Mouse (Mus musculus) spleen, adult 2 months (tissue): ENCODE measurements around the gene Alkbh6. TPM values are rescaled to one million over a fixed set of nuclear protein-coding genes. Genes with fewer than 3 reads are reported as not detected.

ENCODE experiments used
- DNase-seq, 2 experiments: peaks; one replicate each; pipeline versions ENCODE4 v3.0.0 to v3.0.0-alpha.2; 2012 to 2021; ENCODE audit warnings: low spot score in 2 of 2, low read depth in 1 of 2
- H3K27ac ChIP-seq: fragments of 200-500 bp; 2 replicates; pipeline ENCODE4 v1.5.1; 2012; ENCODE audit warnings: low read length, inconsistent platforms; ENCODE audit not compliant: insufficient read depth
- H3K27me3 ChIP-seq: fragments of 200-500 bp; 2 replicates; pipeline ENCODE4 v1.6.1; 2012; ENCODE audit warnings: mild to moderate bottlenecking, moderate library complexity, low read length, inconsistent platforms; ENCODE audit not compliant: control insufficient read depth, insufficient read depth
- H3K36me3 ChIP-seq: fragments of 200-500 bp; 2 replicates; pipeline ENCODE4 v1.6.1; 2012; ENCODE audit warnings: mild to moderate bottlenecking, low read length, inconsistent platforms; ENCODE audit not compliant: control insufficient read depth, insufficient read depth
- H3K4me1 ChIP-seq: fragments of 200-500 bp; 2 replicates; pipeline ENCODE4 v1.6.1; 2011; ENCODE audit warnings: inconsistent platforms; ENCODE audit not compliant: control insufficient read depth, insufficient read depth, insufficient read length
- H3K4me3 ChIP-seq: fragments of 200-500 bp; 2 replicates; pipeline ENCODE4 v1.5.1; 2011; ENCODE audit warnings: mild to moderate bottlenecking, inconsistent platforms; ENCODE audit not compliant: insufficient read depth, insufficient read length; ENCODE audit errors: extremely low read depth
- CTCF ChIP-seq: fragments of 200-500 bp; IDR thresholded peaks from 2 replicates; pipeline ENCODE4 v1.5.1; 2011; ENCODE audit warnings: mild to moderate bottlenecking, inconsistent platforms; ENCODE audit not compliant: insufficient read depth, insufficient read length, insufficient replicate concordance; ENCODE audit errors: extremely low read depth
- POLR2A ChIP-seq: fragments of 200-500 bp; IDR thresholded peaks from 2 replicates; pipeline ENCODE4 v1.6.1; 2011; ENCODE audit warnings: low read depth, low read length, inconsistent platforms
- WGBS: fragments of 180-500 bp; shearing (Covaris S2); methylation state at CpG from one replicate; pipeline ENCODE4 v1.1.7; 2018; 5-methylcytosine and 5-hydroxymethylcytosine counted together
- polyA plus RNA-seq: library from polyadenylated mRNA; depleted of rRNA; stranded (reverse); fragments of >200 nt; gene quantifications from 2 replicates; pipeline ENCODE4 v1.2.3, GENCODE M21; 2012

Alkbh6 gene
- polyA plus RNA-seq, 1 experiment, result 86.3 TPM

GRCm38 (mm10) chr7:30310136-30310535 lies 1.6 kb downstream of the Alkbh6 start:
- Histone ChIP-seq H3K4me3 (no peak overlapping the region), H3K27me3 (no peaks in the 10 kb centered on the region), H3K27ac (no peak overlapping the region), H3K36me3 (peaks cover 3% of the 10 kb centered on the region), H3K4me1 (peaks cover 3% of the 10 kb centered on the region; the same call in 1 of the 2 replicates)
- TF ChIP-seq POLR2A (no peak), CTCF (no peak)
- 89% methylated on average over 12 of the region's 12 CpGs for WGBS
- no peak for DNase-seq

GRCm38 (mm10) chr7:30313666-30314320 lies 5.3 kb downstream of the Alkbh6 start:
- H3K27ac ChIP-seq, result no peak overlapping the region
- WGBS, result 90% methylated on average over 27 of the region's 27 CpGs
- DNase-seq, result no peak

GRCm38 (mm10) chr7:30314721-30315155 lies 6.2 kb downstream of the Alkbh6 start, which contains the start of gene Syne4:
Syne4 (plus strand) TSS chr7:30314807.
- H3K4me3 ChIP-seq, result no peak within 1 kb of the TSS
- H3K4me1 ChIP-seq, result no peaks in the 10 kb centered on the region
- H3K36me3 ChIP-seq, result peaks cover 3% of the 10 kb centered on the region
- DNase-seq, result no peak
- TF ChIP-seq POLR2A, result no peak
- TF ChIP-seq CTCF, result no peak
- no peaks in the 10 kb centered on the region for H3K27me3 ChIP-seq
- H3K27ac ChIP-seq, result no peak within 1 kb of the TSS
- 57% methylated on average over 9 of the region's 9 CpGs for WGBS

More at GRCm38 (mm10) chr7:30313666-30314320, 5.3 kb downstream of the Alkbh6 start:
- TF ChIP-seq POLR2A, result no peak
- no peak for TF ChIP-seq CTCF
- no peaks in the 10 kb centered on the region for H3K27me3 ChIP-seq
- peaks cover 3% of the 10 kb centered on the region for H3K36me3 ChIP-seq
- no peak overlapping the region for H3K4me3 ChIP-seq
- H3K4me1 ChIP-seq, result peaks cover 3% of the 10 kb centered on the region; the same call in 1 of the 2 replicates

GRCm38 (mm10) chr7:30315559-30316529 lies 7.3 kb downstream of the Alkbh6 start:
- Histone ChIP-seq H3K27ac (no peak overlapping the region), H3K4me1 (peaks cover 2% of the 10 kb centered on the region; the same call in 1 of the 2 replicates), H3K27me3 (no peaks in the 10 kb centered on the region), H3K4me3 (no peak overlapping the region), H3K36me3 (peaks cover 3% of the 10 kb centered on the region)
- TF ChIP-seq POLR2A (no peak), CTCF (no peak)
- 81% methylated on average over 13 of the region's 13 CpGs for whole genome bisulfite sequencing
- DNase-seq, result no peak

GRCm38 (mm10) chr7:30318142-30318541 lies 9.6 kb downstream of the Alkbh6 start:
- whole genome bisulfite sequencing, result 98% methylated on average over 3 of the region's 3 CpGs
- Histone ChIP-seq H3K4me1 (peaks cover 5% of the 10 kb centered on the region; the same call in 1 of the 2 replicates), H3K27me3 (no peaks in the 10 kb centered on the region), H3K36me3 (peaks cover 1% of the 10 kb centered on the region), H3K27ac (no peak overlapping the region), H3K4me3 (no peak overlapping the region)
- TF ChIP-seq CTCF (no peak), POLR2A (no peak)
- DNase-seq, result no peak

- no peak overlapping the region for H3K4me3 ChIP-seq
- TF ChIP-seq CTCF, result no peak
- no peak for TF ChIP-seq POLR2A
Measured at GRCm38 (mm10) chr7:30320946-30321345, 12.4 kb downstream of the Alkbh6 start.

More at GRCm38 (mm10) chr7:30320946-30321345, 12.4 kb downstream of the Alkbh6 start:
- peaks cover 5% of the 10 kb centered on the region; the same call in 1 of the 2 replicates for H3K4me1 ChIP-seq
- DNase-seq, result no peak
- no peaks in the 10 kb centered on the region for H3K36me3 ChIP-seq
- H3K27ac ChIP-seq, result no peak overlapping the region
- 90% methylated on average over 2 of the region's 2 CpGs for WGBS
- no peaks in the 10 kb centered on the region for H3K27me3 ChIP-seq
